Mouse (Mus musculus) CD4-positive naive resting alpha-beta T cell, adult 76 days (primary cell): ENCODE results near the gene Cyp2r1. TPM values are rescaled to one million over a fixed set of nuclear protein-coding genes. Genes with fewer than 3 reads are reported as not detected.

Experiments used
- total RNA-seq: library from RNA; stranded (reverse); gene quantifications from one replicate; pipeline ENCODE4 v1.2.4, GENCODE M21; 2023

Gene Cyp2r1
- 2.8 TPM for total RNA-seq

DNA sequence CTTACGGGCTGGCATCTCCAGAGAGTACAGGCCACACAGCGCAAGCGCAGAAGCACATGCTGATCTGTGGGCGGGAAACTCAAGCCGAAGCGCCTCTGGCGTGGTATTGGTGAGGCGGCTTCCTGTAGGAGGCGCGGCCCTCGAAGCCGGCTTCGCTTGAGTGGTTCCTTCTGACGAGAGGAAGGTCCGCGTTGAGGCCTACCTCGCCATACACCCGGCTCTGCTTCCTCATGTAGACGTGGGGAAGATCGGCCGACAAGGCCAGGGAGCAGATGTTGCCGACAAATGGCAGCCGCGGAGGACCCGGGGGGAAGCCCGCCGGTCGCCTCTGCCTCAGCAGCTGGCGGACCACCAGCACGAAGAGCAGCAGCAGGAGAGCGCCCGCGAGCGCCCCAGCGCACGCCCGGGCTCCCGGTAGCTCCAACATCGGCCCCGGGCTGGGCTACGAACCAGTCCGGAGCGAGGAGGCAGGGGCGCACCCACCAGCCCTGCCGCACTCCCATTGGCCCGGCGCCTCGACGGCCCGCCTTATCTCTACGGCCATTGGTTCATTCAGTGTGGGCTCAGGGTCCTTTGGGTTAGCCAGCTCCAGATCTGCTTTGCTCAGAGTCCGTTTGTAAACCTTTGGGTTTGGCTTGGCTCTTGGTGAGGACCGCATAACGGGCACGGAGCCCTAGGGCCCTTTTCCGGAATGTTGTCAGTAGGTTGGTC, at the start of gene Cyp2r1:
Cyp2r1 (minus strand) TSS at position 442 of the 711 bp plus-strand sequence.

Other genes with a start within 250 kb of the Cyp2r1 start
- 119 TPM for gene Pde3b, start 147.7 kb downstream of the Cyp2r1 start, total RNA-seq
- not detected for gene Calca, start 73.4 kb upstream of the Cyp2r1 start, total RNA-seq
- gene Calcb, start 155.7 kb upstream of the Cyp2r1 start, total RNA-seq: not detected
- 0.29 TPM for gene Insc, start 180.7 kb upstream of the Cyp2r1 start, total RNA-seq